30 mouse cellular contexts compared by ENCODE assay signal in the genomic region with DNA sequence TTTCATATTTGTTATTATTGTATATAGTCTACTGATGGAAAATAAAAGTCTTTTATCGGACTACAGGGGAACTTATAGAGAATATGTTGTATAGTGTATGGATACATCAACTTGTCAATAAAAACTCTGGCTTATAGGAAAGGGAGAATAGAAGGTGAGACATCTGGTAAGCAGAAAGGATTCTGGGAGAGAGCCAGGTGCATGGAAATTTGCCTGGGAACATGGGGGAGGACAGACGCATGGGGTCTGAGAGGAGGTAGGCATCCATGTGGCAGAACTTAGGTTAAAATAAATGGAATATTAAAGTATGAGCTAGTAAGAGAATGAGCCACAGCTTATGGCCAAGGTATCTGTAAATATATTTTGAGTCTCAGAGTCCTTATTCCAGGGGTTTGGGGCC.
"Had no signal": no experiment of that assay in that cellular context is flagged by ENCODE, and none has a peak within 500 bp of the region (broad histone marks: within the 10 kb centered on the region; RNA-seq: fewer than 3 reads in every experiment).

No protein-coding gene starts in this region.

- ATAC-seq: liver, embryonic 12.5 days; liver, postnatal 0 days; lung, postnatal 0 days; midbrain, embryonic 13.5 days; midbrain, embryonic 15.5 days; midbrain, embryonic 16.5 days had no signal

- H3K4me3 ChIP-seq: limb, embryonic 10.5 days; limb, embryonic 12.5 days; limb, embryonic 13.5 days; limb, embryonic 15.5 days; liver, embryonic 12.5 days; liver, embryonic 13.5 days; liver, embryonic 15.5 days; lung, embryonic 15.5 days; megakaryocyte, embryonic 14.5 days; midbrain, embryonic 10.5 days; midbrain, embryonic 12.5 days; midbrain, embryonic 13.5 days; midbrain, embryonic 15.5 days; myocyte; neural tube, embryonic 12.5 days; neural tube, embryonic 13.5 days had no signal

- DNase-seq: left cerebral cortex, postnatal 4 days; liver; liver, embryonic 13.5 days; liver, postnatal 0 days; lung, adult 18-20 months; lung, adult 2 months; lung, embryonic 14.5 days; lung, postnatal 10 days; lung, postnatal 14 days; lung, postnatal 36 days; lung, postnatal 4 days; midbrain, embryonic 14.5 days had no signal

- H3K27ac ChIP-seq: limb, embryonic 10.5 days; limb, embryonic 12.5 days; limb, embryonic 13.5 days; limb, embryonic 15.5 days; liver, embryonic 12.5 days; liver, embryonic 13.5 days; liver, embryonic 14.5 days; liver, embryonic 15.5 days; lung, embryonic 15.5 days; midbrain, embryonic 10.5 days; midbrain, embryonic 12.5 days; midbrain, embryonic 13.5 days; midbrain, embryonic 15.5 days; neural tube, embryonic 12.5 days; neural tube, embryonic 13.5 days had no signal

- H3K4me1 ChIP-seq: limb, embryonic 10.5 days; limb, embryonic 12.5 days; limb, embryonic 13.5 days; limb, embryonic 15.5 days; liver, embryonic 15.5 days; lung, embryonic 15.5 days; midbrain, embryonic 12.5 days; midbrain, embryonic 13.5 days; midbrain, embryonic 15.5 days; neural tube, embryonic 12.5 days; neural tube, embryonic 13.5 days had no signal

- H3K27me3 ChIP-seq: limb, embryonic 12.5 days; limb, embryonic 13.5 days; limb, embryonic 15.5 days; liver, embryonic 12.5 days; liver, embryonic 13.5 days; liver, embryonic 15.5 days; lung, embryonic 15.5 days; megakaryocyte, embryonic 14.5 days; midbrain, embryonic 12.5 days; midbrain, embryonic 13.5 days; midbrain, embryonic 15.5 days; neural tube, embryonic 12.5 days; neural tube, embryonic 13.5 days had no signal
